15 mouse cellular contexts compared by ENCODE assay signal in the genomic region with DNA sequence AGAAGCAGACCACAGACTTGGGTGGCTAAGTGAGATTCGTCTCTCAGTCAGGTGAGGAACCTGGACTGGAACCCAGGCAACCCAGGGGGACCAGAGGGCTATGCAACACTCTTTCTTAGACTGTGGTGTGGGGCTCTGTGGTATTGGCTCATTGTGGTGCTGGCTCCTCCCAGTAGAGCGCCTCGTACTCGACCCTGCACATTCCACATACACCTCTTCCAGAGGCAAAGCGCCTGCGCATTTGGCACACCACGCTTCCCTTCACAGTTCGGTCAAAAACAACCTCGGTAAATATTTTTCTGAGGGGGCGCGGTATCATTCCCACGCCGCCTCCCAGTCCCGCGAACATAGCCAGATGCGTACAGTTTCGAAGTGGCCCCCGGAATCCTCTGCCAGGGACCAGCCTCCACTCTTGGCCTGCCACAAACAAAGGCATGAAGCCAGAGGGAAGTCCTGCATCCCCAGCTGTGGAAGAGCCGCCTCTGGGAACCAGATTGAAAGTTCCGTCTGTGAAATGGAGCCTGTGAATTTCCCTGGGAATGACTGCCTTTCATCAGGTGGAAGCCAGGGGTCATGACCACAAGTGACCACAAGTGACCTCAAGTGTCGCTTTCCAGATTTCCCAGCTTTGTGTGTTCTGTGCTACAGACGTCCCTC. TPM values are rescaled to one million over a fixed set of nuclear protein-coding genes. Genes with fewer than 3 reads are reported as not detected.
DNase-seq lines count a peak whose midpoint lies in the region; ATAC-seq lines count a peak whose summit lies in the region.
"Had no signal": no experiment of that assay in that cellular context is flagged by ENCODE, and none has a peak within 500 bp of the region (broad histone marks: within the 10 kb centered on the region; RNA-seq: fewer than 3 reads in every experiment).

No protein-coding gene starts in this region.

- H3K27me3 ChIP-seq in forebrain, embryonic 10.5 days (ENCODE audit: poor library complexity, severe bottlenecking), result no peaks in the 10 kb centered on the region
- H3K27me3 ChIP-seq in forebrain, embryonic 15.5 days, result no peaks in the 10 kb centered on the region
- H3K27me3 ChIP-seq: Patski had no signal

- no peak for ATAC-seq in forebrain, embryonic 15.5 days (replicated peaks)
- ATAC-seq: Patski had no signal

- peak; percentile 13 for DNase-seq in gastrocnemius, postnatal 10 days
- DNase-seq in gastrocnemius, postnatal 14 days, result no peak
- peak; percentile 42 for DNase-seq in ES-CJ7 (ENCODE audit: low read depth, low spot score)
- DNase-seq in heart, adult 8-10 months (ENCODE audit: low spot score), result peak; percentile 67
- peak; percentile 60 to 72 for DNase-seq in kidney, postnatal 25 days
- DNase-seq in forebrain, embryonic 10.5 days (ENCODE audit: extremely low spot score, low spot score), result no peak
- DNase-seq in cerebellum, adult 9-10 months, result no peak
- DNase-seq: adrenal gland, postnatal 14 days; cerebellum, adult 18-20 months; spleen, adult 18-20 months had no signal

- no peaks in the 10 kb centered on the region for H3K9me3 ChIP-seq in forebrain, embryonic 10.5 days
- H3K9me3 ChIP-seq in forebrain, embryonic 15.5 days, result no peaks in the 10 kb centered on the region
- H3K9me3 ChIP-seq: limb, embryonic 10.5 days had no signal

- no peak overlapping the region for H3K9ac ChIP-seq in forebrain, embryonic 15.5 days (replicated peaks)
- H3K9ac ChIP-seq: hindbrain, embryonic 14.5 days had no signal

- no peak overlapping the region for H3K4me3 ChIP-seq in forebrain, embryonic 10.5 days
- no peak overlapping the region for H3K4me3 ChIP-seq in forebrain, embryonic 15.5 days
- H3K4me3 ChIP-seq: limb, embryonic 10.5 days had no signal

- H3K4me2 ChIP-seq in forebrain, embryonic 15.5 days (replicated peaks), result no peak overlapping the region
- H3K4me2 ChIP-seq: hindbrain, embryonic 14.5 days had no signal

- H3K27ac ChIP-seq in forebrain, embryonic 10.5 days, result no peak overlapping the region
- H3K27ac ChIP-seq in forebrain, embryonic 15.5 days (replicated peaks), result no peak overlapping the region
- H3K27ac ChIP-seq: hindbrain, embryonic 14.5 days; limb, embryonic 10.5 days; macrophage had no signal

- 0 out of 2 replicates have a peak, but pooled peaks cover under 1% of the 10 kb centered on the region for H3K36me3 ChIP-seq in forebrain, embryonic 10.5 days (replicated peaks)
- H3K36me3 ChIP-seq in forebrain, embryonic 15.5 days, result no peaks in the 10 kb centered on the region
- H3K36me3 ChIP-seq: limb, embryonic 10.5 days had no signal

- 78% methylated on average over 22 of the region's 22 CpGs for WGBS in forebrain, embryonic 10.5 days
- WGBS in forebrain, embryonic 15.5 days, result 83% methylated on average over 22 of the region's 22 CpGs

- intact Hi-C loops in gastrocnemius, postnatal 14 days (cut with DNase I; ENCODE audit: low total_unique reads), result no loop called here

- H3K4me1 ChIP-seq in forebrain, embryonic 10.5 days, result peaks cover 45% of the 10 kb centered on the region
- peaks cover 13% of the 10 kb centered on the region for H3K4me1 ChIP-seq in forebrain, embryonic 15.5 days

RNA-seq across cellular contexts. Expression of gene Podxl, which starts 12.8 kb away (rescaled TPM):
- total RNA-seq in gastrocnemius, postnatal 10 days (2021), result 10 to 100 TPM; 24.2 to 28.3 TPM
- total RNA-seq in gastrocnemius, postnatal 14 days (2021), result 10 to 100 TPM; 24.9 to 30.4 TPM
- 10 to 100 TPM; 75.2 to 81.7 (median 75.7) TPM for total RNA-seq in heart, adult 8-10 months (2022)
- polyA plus RNA-seq in forebrain, embryonic 10.5 days (2016; fragmentation: Nextera tagmentation; extraction: Ambion mirVana), result 17.2 and 20.6 TPM in 2 replicates
- polyA plus RNA-seq in forebrain, embryonic 15.5 days (2015; fragmentation: Nextera tagmentation; extraction: Ambion mirVana), result 11.5 and 12.7 TPM in 2 replicates
- polyA plus RNA-seq: macrophage had no signal

Comparison
In these comparisons a context has a peak if more than half of its experiments do, and no peak if none do; other contexts are left out.
1. DNase-seq: peak in gastrocnemius, postnatal 10 days (single experiment), ES-CJ7 (single experiment), heart, adult 8-10 months (single experiment) and kidney, postnatal 25 days (2 of 2); none in gastrocnemius, postnatal 14 days (single experiment), forebrain, embryonic 10.5 days (single experiment) and cerebellum, adult 9-10 months (single experiment).